Mouse (Mus musculus) C2C12 (cell line): ENCODE measurements around the gene Gm29289. TPM values are rescaled to one million over a fixed set of nuclear protein-coding genes. Genes with fewer than 3 reads are reported as not detected.
"Not testable (repeated sequence)": the region's sequence is repeated elsewhere in the genome, so short reads cannot be mapped to it uniquely, and the experiment has no call there.

Source experiments
- H3K27me3 ChIP-seq: one replicate; pipeline ENCODE4 v1.6.1; 2011; ENCODE audit not compliant: control insufficient read depth, insufficient read depth, insufficient read length
- H3K36me3 ChIP-seq: one replicate; pipeline ENCODE4 v1.6.1; 2011; ENCODE audit not compliant: control insufficient read depth, insufficient read depth
- H3K4me3 ChIP-seq: one replicate; pipeline ENCODE4 v1.5.1; 2011; ENCODE audit warnings: mild to moderate bottlenecking, control low read depth; ENCODE audit not compliant: poor library complexity, insufficient read depth, severe bottlenecking
- H3K79me2 ChIP-seq: one replicate; pipeline ENCODE4 v1.6.1; 2011; ENCODE audit not compliant: control insufficient read depth, insufficient read depth
- H3K79me3 ChIP-seq: one replicate; pipeline ENCODE4 v1.6.1; 2011; ENCODE audit warnings: low read depth, control low read depth
- H3ac ChIP-seq: one replicate; pipeline ENCODE3; 2011; ENCODE audit warnings: low read depth; ENCODE audit not compliant: control insufficient read depth, insufficient read length
- long read RNA-seq, 2 experiments: library from polyadenylated mRNA; unstranded; transcript quantifications; one replicate each; pipeline ENCODE4 v2.0.0; 2019 to 2020
- polyA plus RNA-seq: library from polyadenylated mRNA; unstranded; fragments of >200 nt; fragmentation: generic; extraction: Trizol; gene quantifications from one replicate; pipeline ENCODE4 v1.2.1, GENCODE M21; 2012; ENCODE audit warnings: missing spikeins

The Gm29289 gene
- not detected for polyA plus RNA-seq
- long read RNA-seq, experiment 1: 0 reads
- long read RNA-seq, experiment 2: 0 reads

DNA sequence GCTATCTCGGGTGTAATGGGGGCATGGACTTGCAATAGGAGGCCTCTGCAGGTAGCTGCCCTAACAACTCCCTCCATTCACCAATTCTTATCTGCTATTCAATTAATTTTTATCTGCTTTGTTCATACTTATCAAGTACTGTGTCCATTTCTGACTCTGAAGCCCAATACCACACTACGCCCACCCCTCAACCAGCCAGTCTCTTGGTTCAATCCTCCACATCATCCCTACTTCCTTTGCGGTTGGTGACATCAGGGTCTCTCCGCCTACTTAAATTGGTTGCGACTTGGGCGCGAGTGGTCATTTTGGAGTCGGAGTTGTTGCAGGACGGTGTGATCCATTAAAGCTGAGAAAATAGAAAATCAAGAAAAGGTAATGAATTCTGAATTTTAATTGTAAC lies at the start of gene Gm29289:
Gene Gm29289, plus strand, starts transcription at position 301 of the 400 bp plus-strand sequence.
- H3K4me3 ChIP-seq, H3K27me3 ChIP-seq, H3K79me2 ChIP-seq, H3ac ChIP-seq, H3K36me3 ChIP-seq, H3K79me3 ChIP-seq: not testable (repeated sequence)

DNA sequence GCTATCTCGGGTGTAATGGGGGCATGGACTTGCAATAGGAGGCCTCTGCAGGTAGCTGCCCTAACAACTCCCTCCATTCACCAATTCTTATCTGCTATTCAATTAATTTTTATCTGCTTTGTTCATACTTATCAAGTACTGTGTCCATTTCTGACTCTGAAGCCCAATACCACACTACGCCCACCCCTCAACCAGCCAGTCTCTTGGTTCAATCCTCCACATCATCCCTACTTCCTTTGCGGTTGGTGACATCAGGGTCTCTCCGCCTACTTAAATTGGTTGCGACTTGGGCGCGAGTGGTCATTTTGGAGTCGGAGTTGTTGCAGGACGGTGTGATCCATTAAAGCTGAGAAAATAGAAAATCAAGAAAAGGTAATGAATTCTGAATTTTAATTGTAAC lies 31.7 kb upstream of the Gm29289 start, which contains the start of gene Gm10352:
Gene Gm10352, plus strand, starts transcription at position 301 of the 400 bp plus-strand sequence.
- H3ac ChIP-seq, H3K4me3 ChIP-seq, H3K36me3 ChIP-seq, H3K79me2 ChIP-seq, H3K79me3 ChIP-seq, H3K27me3 ChIP-seq: not testable (repeated sequence)

Other genes starting within 250 kb of the Gm29289 start
- not detected for gene H2al2b, start 211.9 kb upstream of the Gm29289 start, polyA plus RNA-seq
- gene Gm4064, start 136.4 kb upstream of the Gm29289 start, polyA plus RNA-seq: not detected
- not detected for gene Rbmy, start 101.9 kb upstream of the Gm29289 start, polyA plus RNA-seq
- gene Gm10256, start 101.9 kb upstream of the Gm29289 start, polyA plus RNA-seq: not detected
- gene Gm10352, start 31.6 kb upstream of the Gm29289 start, polyA plus RNA-seq: not detected